Mouse (Mus musculus) liver, postnatal 0 days (tissue): ENCODE data around the gene Npy. TPM values are rescaled to one million over a fixed set of nuclear protein-coding genes. Genes with fewer than 3 reads are reported as not detected.

Experiments used
- ATAC-seq: fragments of 200-750 bp; cut with Nextera tagmentation; 2 replicates; pipeline ENCODE4 v1.8.0; 2017; ENCODE audit warnings: mild to moderate bottlenecking, moderate library complexity
- DNase-seq: peaks from one replicate; pipeline ENCODE4 v3.0.0-alpha.2; 2016
- H3K27ac ChIP-seq: fragments of 300-500 bp; sonication (generic); 2 replicates; pipeline ENCODE4 v1.5.1; 2014; ENCODE audit warnings: antibody characterized with exemption, moderate library complexity, mild to moderate bottlenecking, low read depth
- H3K27me3 ChIP-seq: fragments of 300-500 bp; sonication (generic); 2 replicates; pipeline ENCODE4 v1.6.1; 2014; ENCODE audit warnings: low read length, control low read depth, mixed read lengths; ENCODE audit not compliant: insufficient read depth
- H3K36me3 ChIP-seq: fragments of 300-500 bp; sonication (generic); replicated peaks from 2 replicates; pipeline ENCODE4 v1.6.1; 2014; ENCODE audit warnings: mild to moderate bottlenecking, control low read depth, low read length, moderate library complexity, mixed read lengths; ENCODE audit not compliant: insufficient read depth
- H3K4me1 ChIP-seq: fragments of 300-500 bp; sonication (generic); 2 replicates; pipeline ENCODE4 v1.6.1; 2014; ENCODE audit warnings: antibody characterized with exemption, mild to moderate bottlenecking, control low read depth; ENCODE audit not compliant: insufficient read depth
- H3K4me2 ChIP-seq: fragments of 300-500 bp; sonication (generic); 2 replicates; pipeline ENCODE4 v1.6.1; 2014; ENCODE audit warnings: low read depth, mild to moderate bottlenecking, low read length, moderate library complexity, mixed read lengths
- H3K4me3 ChIP-seq: fragments of 300-500 bp; sonication (generic); 2 replicates; pipeline ENCODE4 v1.5.1; 2014; ENCODE audit warnings: low read depth, low read length
- H3K9ac ChIP-seq: fragments of 300-500 bp; sonication (generic); replicated peaks from 2 replicates; pipeline ENCODE4 v1.6.1; 2014; ENCODE audit warnings: mild to moderate bottlenecking, moderate library complexity
- H3K9me3 ChIP-seq: fragments of 300-500 bp; sonication (generic); 2 replicates; pipeline ENCODE4 v1.6.1; 2016; ENCODE audit warnings: mild to moderate bottlenecking, control low read depth, low read length, mixed read lengths
- CTCF ChIP-seq: sonication (generic); IDR thresholded peaks from 2 replicates; pipeline ENCODE4 v1.5.1; 2016; ENCODE audit warnings: antibody characterized with exemption, low read depth
- EP300 ChIP-seq: IDR thresholded peaks from 2 replicates; pipeline ENCODE4 v1.6.1; 2016; ENCODE audit warnings: antibody characterized with exemption, low read depth, mild to moderate bottlenecking
- WGBS: fragments of 180-500 bp; shearing (Covaris S2); extraction: QIAGEN DNeasy Blood & Tissue Kit; methylation state at CpG from one replicate; pipeline ENCODE4 v1.1.7; 2014; ENCODE audit not compliant: insufficient replicate concordance; 5-methylcytosine and 5-hydroxymethylcytosine counted together
- polyA plus RNA-seq: library from polyadenylated mRNA; unstranded; fragments of >200 nt; fragmentation: Nextera tagmentation; extraction: Ambion mirVana; gene quantifications from 2 replicates; pipeline ENCODE4 v1.2.1, GENCODE M21; 2015

The Npy gene
- polyA plus RNA-seq, 1 experiment from 2014 or later, result 0.48 TPM

- DNase-seq, result no peak
- H3K36me3 ChIP-seq, result no peaks in the 10 kb centered on the region
- ATAC-seq, result no peak
- peaks cover 61% of the 10 kb centered on the region for H3K27me3 ChIP-seq
- H3K4me3 ChIP-seq, result peak overlapping the region; percentile 42
- H3K4me1 ChIP-seq, result peaks cover 8% of the 10 kb centered on the region; the same call in 1 of the 2 replicates
- H3K4me2 ChIP-seq, result peak overlapping the region; percentile 69
- H3K27ac ChIP-seq, result no peak overlapping the region
- TF ChIP-seq CTCF, result no peak
- no peak for TF ChIP-seq EP300
- H3K9me3 ChIP-seq, result no peaks in the 10 kb centered on the region
- 2% methylated on average over 10 of the region's 10 CpGs for WGBS
- no peak overlapping the region for H3K9ac ChIP-seq
These were observed 341 bp downstream of the Npy start for GRCm38 (mm10) chr6:49822871-49823230.

GRCm38 (mm10) chr6:49823371-49823770, 861 bp downstream of the Npy start:
- DNase-seq (no peak), ATAC-seq (no peak)
- TF ChIP-seq CTCF, result no peak
- TF ChIP-seq EP300, result no peak
- Histone ChIP-seq H3K4me3 (no peak overlapping the region), H3K36me3 (no peaks in the 10 kb centered on the region), H3K9me3 (no peaks in the 10 kb centered on the region), H3K9ac (no peak overlapping the region), H3K4me1 (peaks cover 8% of the 10 kb centered on the region; the same call in 1 of the 2 replicates), H3K4me2 (no peak overlapping the region), H3K27me3 (peaks cover 61% of the 10 kb centered on the region), H3K27ac (no peak overlapping the region)
- 12% methylated on average over 15 of the region's 15 CpGs for WGBS

DNA sequence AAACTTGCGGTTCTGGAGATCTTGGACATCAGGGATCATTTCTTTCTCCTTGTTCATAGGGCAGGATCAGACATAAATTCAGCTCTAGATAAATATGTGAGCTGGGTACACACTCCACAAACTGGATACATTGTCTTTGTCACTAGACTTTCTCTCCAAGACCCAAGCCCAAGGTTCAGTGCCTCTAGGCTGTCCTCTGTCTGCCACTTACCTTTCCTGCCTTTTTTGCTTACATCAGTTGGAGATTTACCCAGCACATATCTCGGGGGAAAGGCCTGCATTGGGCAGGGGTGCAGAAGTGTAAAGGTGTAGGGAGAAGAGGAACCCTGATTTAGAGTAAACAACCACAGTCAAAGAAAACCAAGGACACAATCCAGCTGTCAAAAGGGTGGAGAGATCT, 1.3 kb downstream of the Npy start:
- WGBS, result 21% methylated on average over 2 of the region's 2 CpGs
- TF ChIP-seq CTCF, result no peak
- TF ChIP-seq EP300, result no peak
- ATAC-seq (no peak), DNase-seq (no peak)
- H3K4me2 ChIP-seq, result no peak overlapping the region
- no peaks in the 10 kb centered on the region for H3K36me3 ChIP-seq
- H3K27ac ChIP-seq, result no peak overlapping the region
- peaks cover 61% of the 10 kb centered on the region for H3K27me3 ChIP-seq
- H3K4me1 ChIP-seq, result peaks cover 8% of the 10 kb centered on the region; the same call in 1 of the 2 replicates
- H3K9me3 ChIP-seq, result no peaks in the 10 kb centered on the region
- no peak overlapping the region for H3K4me3 ChIP-seq
- no peak overlapping the region for H3K9ac ChIP-seq

GRCm38 (mm10) chr6:49831579-49831978, 9.1 kb downstream of the Npy start:
- TF ChIP-seq CTCF (no peak), EP300 (no peak)
- no peak overlapping the region for H3K4me3 ChIP-seq
- no peak overlapping the region for H3K27ac ChIP-seq
- 48% methylated on average over 2 of the region's 2 CpGs for WGBS
- H3K36me3 ChIP-seq, result no peaks in the 10 kb centered on the region
- DNase-seq (no peak), ATAC-seq (no peak)
- no peaks in the 10 kb centered on the region for H3K4me1 ChIP-seq
- H3K9ac ChIP-seq, result no peak overlapping the region
- no peaks in the 10 kb centered on the region for H3K9me3 ChIP-seq
- peaks cover 6% of the 10 kb centered on the region; the same call in 1 of the 2 replicates for H3K27me3 ChIP-seq
- H3K4me2 ChIP-seq, result no peak overlapping the region

- H3K36me3 ChIP-seq, result no peaks in the 10 kb centered on the region
- no peaks in the 10 kb centered on the region for H3K4me1 ChIP-seq
- H3K4me2 ChIP-seq, result no peak overlapping the region
- no peak overlapping the region for H3K4me3 ChIP-seq
- no peak overlapping the region for H3K9ac ChIP-seq
- no peak for ATAC-seq
- no peak for TF ChIP-seq EP300
- TF ChIP-seq CTCF, result no peak
- H3K27ac ChIP-seq, result no peak overlapping the region
- H3K9me3 ChIP-seq, result no peaks in the 10 kb centered on the region
- no peaks in the 10 kb centered on the region for H3K27me3 ChIP-seq
- DNase-seq, result no peak
- 44% methylated on average over 2 of the region's 2 CpGs for WGBS
These were observed 34.3 kb downstream of the Npy start for GRCm38 (mm10) chr6:49856830-49857229.

DNA sequence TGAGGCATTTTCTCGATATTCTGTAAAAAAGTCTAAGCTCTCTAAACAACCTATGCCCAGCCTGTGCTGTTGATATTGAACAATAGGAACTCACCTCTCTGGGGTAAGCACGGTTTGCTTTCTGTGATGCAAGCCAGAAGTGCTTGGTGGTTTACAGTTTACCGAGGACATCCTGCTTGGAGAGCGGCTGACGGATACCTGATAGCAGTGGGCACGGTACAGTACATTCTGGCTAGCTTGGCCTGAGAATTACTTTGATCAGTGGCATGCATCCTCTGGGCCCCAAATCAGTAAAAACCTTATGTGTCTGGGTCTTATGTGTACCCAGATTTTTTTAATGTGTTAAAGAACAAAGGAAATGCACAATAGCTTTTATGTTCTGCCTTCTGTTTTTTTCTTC, 45.1 kb downstream of the Npy start:
- Histone ChIP-seq H3K27me3 (no peaks in the 10 kb centered on the region), H3K9me3 (no peaks in the 10 kb centered on the region), H3K4me3 (no peak overlapping the region), H3K9ac (no peak overlapping the region), H3K4me2 (no peak overlapping the region), H3K36me3 (no peaks in the 10 kb centered on the region), H3K4me1 (no peaks in the 10 kb centered on the region), H3K27ac (no peak overlapping the region)
- TF ChIP-seq CTCF (no peak), EP300 (no peak)
- DNase-seq, result no peak
- ATAC-seq, result no peak
- whole genome bisulfite sequencing, result 52% methylated on average over 6 of the region's 6 CpGs

DNA sequence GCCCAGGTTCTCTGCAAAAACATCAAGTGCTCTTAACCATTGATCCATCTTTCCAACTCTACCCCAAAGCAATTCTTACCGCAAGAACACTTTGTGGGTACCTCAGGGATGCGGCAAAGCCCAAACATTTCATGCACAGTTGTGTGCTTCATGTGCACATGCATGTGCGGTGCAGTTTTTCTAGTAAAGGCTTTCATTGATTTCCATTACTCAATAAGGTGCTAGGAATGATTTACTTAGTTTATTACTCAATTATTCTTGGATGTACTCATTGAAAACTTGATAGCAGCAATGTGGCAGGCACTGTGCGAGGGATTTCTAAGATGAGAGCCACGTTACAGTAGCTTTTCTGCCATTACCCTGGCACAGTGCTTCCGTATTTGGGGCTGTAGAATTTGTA, 48.6 kb downstream of the Npy start:
- Histone ChIP-seq H3K4me1 (no peaks in the 10 kb centered on the region), H3K9me3 (no peaks in the 10 kb centered on the region), H3K36me3 (no peaks in the 10 kb centered on the region), H3K9ac (no peak overlapping the region), H3K27ac (no peak overlapping the region), H3K4me3 (no peak overlapping the region), H3K27me3 (no peaks in the 10 kb centered on the region), H3K4me2 (no peak overlapping the region)
- TF ChIP-seq CTCF, result no peak
- WGBS, result 85% methylated on average over 6 of the region's 6 CpGs
- DNase-seq (no peak), ATAC-seq (no peak)
